Mouse (Mus musculus) heart, embryonic 10.5 days (tissue): ENCODE measurements around the gene Tmem218. TPM values are rescaled to one million over a fixed set of nuclear protein-coding genes. Genes with fewer than 3 reads are reported as not detected.

Experiments
- DNase-seq: peaks from one replicate; pipeline ENCODE4 v3.0.0-alpha.2; 2017; ENCODE audit warnings: low spot score
- H3K27ac ChIP-seq: fragments of 300-500 bp; sonication (generic); 2 replicates; pipeline ENCODE4 v1.5.1; 2016; ENCODE audit warnings: mild to moderate bottlenecking
- H3K27me3 ChIP-seq: fragments of 300-500 bp; sonication (generic); 2 replicates; pipeline ENCODE4 v1.6.1; 2016; ENCODE audit warnings: mild to moderate bottlenecking; ENCODE audit not compliant: poor library complexity, insufficient read depth, severe bottlenecking
- H3K36me3 ChIP-seq: fragments of 300-500 bp; sonication (generic); 2 replicates; pipeline ENCODE4 v1.6.1; 2016; ENCODE audit warnings: mild to moderate bottlenecking, moderate library complexity
- H3K4me1 ChIP-seq: fragments of 300-500 bp; sonication (generic); 2 replicates; pipeline ENCODE4 v1.6.1; 2016; ENCODE audit warnings: mild to moderate bottlenecking
- H3K4me3 ChIP-seq: fragments of 300-500 bp; sonication (generic); 2 replicates; pipeline ENCODE4 v1.5.1; 2016; ENCODE audit warnings: mild to moderate bottlenecking, moderate library complexity
- H3K9me3 ChIP-seq: fragments of 300-500 bp; sonication (generic); 2 replicates; pipeline ENCODE4 v1.6.1; 2016; ENCODE audit warnings: mild to moderate bottlenecking, moderate library complexity
- WGBS: fragments of 180-500 bp; shearing (Covaris S2); methylation state at CpG from one replicate; pipeline ENCODE4 v1.1.7; 2016; 5-methylcytosine and 5-hydroxymethylcytosine counted together
- polyA plus RNA-seq: library from polyadenylated mRNA; unstranded; fragments of >200 nt; fragmentation: Nextera tagmentation; extraction: Ambion mirVana; gene quantifications from 2 replicates; pipeline ENCODE4 v1.2.1, GENCODE M21; 2016

The Tmem218 gene
- polyA plus RNA-seq, 1 experiment from 2014 or later = 9.0 TPM

DNA sequence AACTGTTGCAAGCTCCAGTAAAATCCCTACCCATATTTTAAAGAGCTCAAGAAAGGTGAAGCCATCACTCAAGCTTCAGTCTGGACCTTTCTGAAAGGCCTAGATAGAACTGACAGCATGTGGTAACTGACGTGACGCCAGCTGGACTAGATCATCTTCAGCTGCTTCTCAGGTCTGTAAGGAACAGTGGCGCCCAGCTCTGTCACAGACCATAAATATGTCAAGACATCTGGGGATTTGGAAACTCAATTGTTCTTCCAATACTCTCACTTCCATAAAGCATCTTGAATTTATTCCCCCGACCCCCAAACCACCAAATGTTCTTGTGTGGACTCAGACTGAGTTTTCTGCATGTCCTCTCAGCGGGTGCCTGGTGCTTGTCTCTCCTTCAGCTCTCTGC is 7.6 kb upstream of the Tmem218 start:
- no peak overlapping the region for H3K27ac ChIP-seq
- no peaks in the 10 kb centered on the region for H3K27me3 ChIP-seq
- no peak for DNase-seq
- H3K36me3 ChIP-seq = no peaks in the 10 kb centered on the region
- H3K4me3 ChIP-seq = no peak overlapping the region
- 87% methylated on average over 5 of the region's 5 CpGs for WGBS
- no peaks in the 10 kb centered on the region for H3K9me3 ChIP-seq
- H3K4me1 ChIP-seq = no peaks in the 10 kb centered on the region

DNA sequence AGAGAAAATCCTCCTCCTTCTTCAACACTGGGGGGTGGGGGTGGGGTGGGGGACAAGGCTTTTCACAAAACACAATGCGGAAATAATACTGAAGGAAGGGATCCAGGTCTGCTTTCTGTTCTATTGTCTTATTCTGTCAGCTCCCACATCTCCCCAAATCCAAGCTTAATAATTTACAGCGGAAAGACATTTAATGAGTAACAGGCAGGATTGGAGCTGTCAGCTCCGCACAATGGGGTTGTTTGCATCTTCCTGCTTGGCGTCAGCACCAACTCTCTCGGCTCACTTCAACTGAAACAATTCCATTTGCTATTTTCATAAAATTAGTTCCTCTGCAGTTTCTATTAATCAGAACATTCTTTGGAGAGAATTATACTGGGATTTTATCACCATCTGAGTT is 4.1 kb upstream of the Tmem218 start:
- H3K36me3 ChIP-seq = no peaks in the 10 kb centered on the region
- no peaks in the 10 kb centered on the region for H3K9me3 ChIP-seq
- no peak overlapping the region for H3K4me3 ChIP-seq
- H3K27me3 ChIP-seq = no peaks in the 10 kb centered on the region
- whole genome bisulfite sequencing = 64% methylated on average over 5 of the region's 5 CpGs
- DNase-seq = no peak
- no peak overlapping the region for H3K27ac ChIP-seq
- peaks cover 6% of the 10 kb centered on the region; the same call in 1 of the 2 replicates for H3K4me1 ChIP-seq

GRCm38 (mm10) chr9:37213060-37213738 is 5.2 kb downstream of the Tmem218 start:
- DNase-seq = no peak
- Histone ChIP-seq H3K27ac (no peak overlapping the region), H3K9me3 (no peaks in the 10 kb centered on the region), H3K4me1 (no peaks in the 10 kb centered on the region), H3K27me3 (no peaks in the 10 kb centered on the region), H3K36me3 (no peaks in the 10 kb centered on the region), H3K4me3 (no peak overlapping the region)
- WGBS = 84% methylated on average over 13 of the region's 13 CpGs

DNA sequence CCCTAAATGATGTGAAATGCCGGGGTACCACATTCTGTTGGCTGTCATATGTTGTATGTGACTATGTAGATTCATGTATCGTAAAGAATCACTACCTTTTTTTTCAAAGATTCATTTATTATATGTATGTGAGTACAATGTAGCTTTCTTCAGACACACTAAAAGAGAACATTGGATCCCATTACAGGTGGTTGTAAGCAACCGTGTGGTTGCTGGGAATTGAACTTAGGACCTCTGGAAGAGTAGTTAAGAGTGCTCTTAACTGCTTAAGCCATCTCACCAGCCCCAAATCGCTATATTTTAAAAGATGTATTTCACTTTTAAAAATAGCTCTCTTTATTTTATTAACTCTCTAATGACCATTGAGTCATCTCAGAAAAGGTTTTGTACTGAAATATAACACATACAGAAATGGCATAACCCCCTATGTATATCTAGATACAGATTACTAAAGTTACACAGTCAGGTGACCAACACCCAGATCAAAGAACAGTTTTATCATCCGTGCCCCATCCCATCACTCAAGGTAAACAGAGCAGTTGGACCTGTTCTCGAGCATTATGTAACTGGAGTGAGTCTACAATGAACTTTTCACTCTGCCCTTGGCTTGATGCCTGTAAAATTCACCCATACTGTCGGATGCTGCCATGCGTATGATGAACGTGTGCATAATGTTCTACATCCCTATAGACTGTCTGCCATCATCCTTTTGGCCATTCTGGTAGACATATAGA is 6.5 kb downstream of the Tmem218 start:
- no peaks in the 10 kb centered on the region for H3K36me3 ChIP-seq
- H3K4me1 ChIP-seq = no peaks in the 10 kb centered on the region
- DNase-seq = no peak
- 84% methylated on average over 9 of the region's 9 CpGs for WGBS
- no peaks in the 10 kb centered on the region for H3K27me3 ChIP-seq
- no peak overlapping the region for H3K4me3 ChIP-seq
- H3K9me3 ChIP-seq = no peaks in the 10 kb centered on the region
- no peak overlapping the region for H3K27ac ChIP-seq

DNA sequence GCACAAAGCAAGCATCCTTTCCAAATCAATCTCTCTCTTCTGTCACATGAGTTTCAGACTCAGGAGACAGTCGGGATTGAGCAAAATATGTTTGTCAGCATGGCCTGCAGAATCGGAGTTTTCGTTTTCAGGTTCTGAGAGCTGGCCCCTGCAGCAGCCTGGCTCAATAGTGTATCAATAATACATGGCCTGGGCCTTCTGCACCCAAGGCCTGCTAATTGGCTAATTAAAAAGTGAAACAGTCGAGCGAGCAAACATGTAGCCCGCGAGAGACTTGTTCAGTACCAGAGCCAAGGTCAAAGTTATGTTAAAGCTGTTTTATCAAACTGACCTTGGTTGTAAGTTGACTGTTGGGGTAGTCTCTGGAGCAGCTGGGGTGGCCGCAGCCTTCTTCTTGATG is 12.7 kb downstream of the Tmem218 start:
- Histone ChIP-seq H3K27me3 (no peaks in the 10 kb centered on the region), H3K4me3 (no peak overlapping the region), H3K27ac (no peak overlapping the region), H3K9me3 (no peaks in the 10 kb centered on the region), H3K4me1 (peaks cover 7% of the 10 kb centered on the region; the same call in 1 of the 2 replicates), H3K36me3 (0 out of 2 replicates have a peak, but pooled peaks cover 5% of the 10 kb centered on the region)
- DNase-seq = no peak
- WGBS = 88% methylated on average over 8 of the region's 8 CpGs

GRCm38 (mm10) chr9:37225581-37225980 is 17.6 kb downstream of the Tmem218 start:
- WGBS = 77% methylated on average over 1 of the region's 1 CpGs
- Histone ChIP-seq H3K27ac (no peak overlapping the region), H3K4me3 (no peak overlapping the region), H3K4me1 (peaks cover 26% of the 10 kb centered on the region; the same call in 1 of the 2 replicates), H3K27me3 (no peaks in the 10 kb centered on the region), H3K36me3 (0 out of 2 replicates have a peak, but pooled peaks cover 5% of the 10 kb centered on the region), H3K9me3 (no peaks in the 10 kb centered on the region)
- DNase-seq = no peak

DNA sequence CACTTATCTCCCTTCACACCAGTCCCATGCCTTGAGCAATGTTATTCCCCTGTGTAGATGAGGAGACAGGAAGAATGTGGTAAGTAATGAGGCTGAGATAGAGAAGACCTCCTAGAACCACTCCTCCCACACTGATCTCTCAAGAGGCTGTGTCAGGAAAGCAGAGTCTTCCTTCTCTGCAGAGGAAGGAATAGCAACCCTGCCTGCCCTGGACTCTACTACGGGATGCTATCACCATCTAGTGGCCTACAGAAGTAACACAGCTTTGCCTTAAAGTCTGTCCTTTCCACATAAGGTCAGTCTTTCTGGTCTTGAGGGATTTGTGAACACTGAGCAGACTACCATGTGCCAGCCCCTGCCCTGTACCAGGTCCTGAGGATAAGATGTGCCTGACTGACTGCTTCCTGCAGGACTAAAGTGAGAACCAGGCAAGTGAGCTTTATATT is 21.9 kb downstream of the Tmem218 start:
- H3K27me3 ChIP-seq = no peaks in the 10 kb centered on the region; the same call in 1 of the 2 replicates
- 0% methylated on average over 1 of the region's 1 CpGs for WGBS
- no peak for DNase-seq

DNA sequence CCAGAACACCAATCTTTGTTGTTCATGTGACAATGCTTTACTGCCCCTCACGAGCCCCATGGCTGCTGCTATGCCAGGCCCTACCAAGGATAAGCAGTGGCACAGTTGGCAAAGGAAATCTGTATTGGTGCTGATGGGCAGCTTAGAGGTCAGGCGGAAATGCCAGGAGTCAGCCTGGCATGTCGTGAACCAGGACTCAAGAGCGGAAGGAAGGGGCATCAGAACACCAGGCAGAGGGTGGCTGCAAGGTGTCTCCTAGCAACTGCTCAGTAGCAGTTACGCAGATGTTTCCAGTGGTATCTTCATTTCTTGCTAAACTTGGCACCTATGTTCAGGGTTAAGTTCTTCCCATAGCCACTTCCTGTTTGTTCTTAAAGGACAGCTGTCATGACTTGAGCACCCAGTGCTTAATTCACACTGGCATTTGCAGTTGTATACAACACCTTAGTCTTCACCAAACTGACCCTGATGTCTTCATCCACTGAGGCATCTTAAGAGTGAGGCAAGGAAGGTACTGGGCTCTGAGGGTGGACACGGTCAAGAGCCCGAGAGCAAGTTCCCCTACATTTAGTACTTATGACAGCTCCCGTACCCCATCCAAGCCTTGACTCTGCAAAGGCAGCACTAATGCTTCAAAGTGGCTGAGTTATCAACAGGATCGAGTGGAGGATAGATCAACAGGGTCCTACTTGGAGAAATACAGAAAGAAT is 22.6 kb downstream of the Tmem218 start:
- Histone ChIP-seq H3K36me3 (no peaks in the 10 kb centered on the region), H3K4me1 (peaks cover 23% of the 10 kb centered on the region), H3K9me3 (no peaks in the 10 kb centered on the region), H3K27me3 (no peaks in the 10 kb centered on the region; the same call in 1 of the 2 replicates), H3K4me3 (no peak overlapping the region), H3K27ac (no peak overlapping the region)
- DNase-seq = no peak
- 85% methylated on average over 9 of the region's 9 CpGs for WGBS

More for the DNA sequence above, 21.9 kb downstream of the Tmem218 start:
- no peak overlapping the region for H3K27ac ChIP-seq
- no peak overlapping the region for H3K4me3 ChIP-seq
- no peaks in the 10 kb centered on the region for H3K36me3 ChIP-seq
- H3K4me1 ChIP-seq = peaks cover 25% of the 10 kb centered on the region
- H3K9me3 ChIP-seq = no peaks in the 10 kb centered on the region

DNA sequence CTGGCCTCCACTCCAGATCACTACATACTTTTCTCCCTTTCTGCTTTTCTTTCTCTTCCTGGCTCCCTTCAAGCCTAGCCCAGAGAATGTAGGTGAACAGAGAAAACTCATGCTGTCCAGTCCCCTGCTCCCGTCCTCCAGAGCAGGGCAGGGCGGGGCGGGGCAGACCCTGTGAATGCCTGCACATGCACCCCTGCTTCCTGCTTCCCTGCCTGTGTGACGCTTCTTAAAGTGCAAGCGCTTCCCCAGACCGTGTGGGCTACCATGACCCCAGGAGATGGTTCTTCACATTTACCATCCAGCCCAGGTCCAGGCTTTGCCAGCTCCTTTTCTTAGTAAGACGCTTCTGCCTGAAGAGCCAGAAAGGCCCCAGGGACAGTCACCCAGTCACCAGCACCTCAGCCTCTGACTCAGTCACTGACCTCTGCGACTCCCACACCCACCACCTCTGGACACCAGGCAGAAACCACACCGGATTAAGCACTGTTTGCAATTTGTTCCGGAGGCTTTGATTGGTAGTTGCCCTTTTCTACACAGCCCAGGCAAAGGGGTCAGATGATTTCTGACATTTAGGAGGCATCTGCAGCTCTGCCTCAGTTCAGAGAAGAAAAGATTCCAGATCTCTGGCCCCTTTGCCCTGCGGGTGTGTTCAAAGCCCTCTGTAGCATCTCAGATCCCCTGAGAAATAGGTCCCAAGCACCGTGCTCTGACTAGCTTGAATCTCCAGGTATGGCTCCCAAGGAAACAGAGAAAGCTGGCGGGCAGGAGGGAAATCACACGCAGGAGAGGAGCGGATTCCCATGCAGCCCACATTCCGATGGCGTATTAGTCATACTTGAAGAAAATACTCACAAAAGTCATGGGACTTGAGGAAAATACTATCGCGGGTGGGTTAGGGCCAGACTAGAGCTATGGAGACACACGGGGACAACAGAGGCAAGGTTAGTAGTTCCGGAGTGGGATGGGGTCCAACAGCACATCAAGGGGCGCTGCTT is 24.5 kb downstream of the Tmem218 start:
- no peaks in the 10 kb centered on the region; the same call in 1 of the 2 replicates for H3K27me3 ChIP-seq
- no peaks in the 10 kb centered on the region for H3K36me3 ChIP-seq
- 61% methylated on average over 22 of the region's 22 CpGs for WGBS
- DNase-seq = no peak
- H3K4me1 ChIP-seq = peaks cover 17% of the 10 kb centered on the region
- H3K27ac ChIP-seq = no peak overlapping the region
- H3K4me3 ChIP-seq = no peak overlapping the region
- no peaks in the 10 kb centered on the region for H3K9me3 ChIP-seq

DNA sequence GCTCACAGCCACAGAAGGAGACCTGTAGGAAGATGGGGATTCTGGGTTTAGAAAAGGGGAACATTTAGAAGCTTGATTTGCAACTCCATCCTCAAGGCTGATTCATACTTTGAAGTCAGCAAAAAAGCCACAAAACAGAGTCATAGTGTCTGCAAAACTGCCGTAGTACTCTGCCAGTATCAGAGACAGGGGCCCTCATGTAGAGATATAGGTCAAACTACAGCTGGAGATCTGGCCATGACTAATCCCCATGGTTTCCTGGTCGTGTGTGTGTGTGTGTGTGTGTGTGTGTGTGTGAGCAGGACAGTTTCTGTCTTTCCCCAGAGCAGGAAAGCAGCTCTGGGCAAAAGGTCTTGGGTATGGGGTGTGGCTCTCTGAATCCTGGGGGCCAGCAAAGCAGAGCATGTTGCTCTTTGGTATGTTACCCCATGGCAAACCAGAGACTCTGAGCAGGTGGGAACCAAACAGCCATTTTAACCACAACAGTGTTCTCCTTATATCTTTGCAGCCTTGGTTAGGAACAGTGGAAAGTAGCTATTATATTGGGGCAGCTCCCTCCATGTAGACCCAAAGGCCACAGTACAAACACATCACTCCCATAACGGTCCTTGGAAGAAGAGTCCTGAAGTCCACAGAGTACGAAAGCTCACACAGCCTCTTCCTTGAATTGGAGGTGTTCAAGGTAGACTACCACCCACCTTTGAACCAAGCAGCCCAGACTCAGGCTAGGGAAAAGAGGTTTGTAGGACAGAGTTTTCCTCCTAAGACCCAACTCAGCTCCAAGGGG is 28.1 kb downstream of the Tmem218 start:
- peaks cover 5% of the 10 kb centered on the region for H3K4me1 ChIP-seq
- no peaks in the 10 kb centered on the region for H3K36me3 ChIP-seq
- WGBS = 57% methylated on average over 4 of the region's 4 CpGs
- no peak overlapping the region for H3K4me3 ChIP-seq
- peaks cover 6% of the 10 kb centered on the region; the same call in 1 of the 2 replicates for H3K27me3 ChIP-seq
- H3K9me3 ChIP-seq = no peaks in the 10 kb centered on the region
- DNase-seq = no peak
- no peak overlapping the region for H3K27ac ChIP-seq

DNA sequence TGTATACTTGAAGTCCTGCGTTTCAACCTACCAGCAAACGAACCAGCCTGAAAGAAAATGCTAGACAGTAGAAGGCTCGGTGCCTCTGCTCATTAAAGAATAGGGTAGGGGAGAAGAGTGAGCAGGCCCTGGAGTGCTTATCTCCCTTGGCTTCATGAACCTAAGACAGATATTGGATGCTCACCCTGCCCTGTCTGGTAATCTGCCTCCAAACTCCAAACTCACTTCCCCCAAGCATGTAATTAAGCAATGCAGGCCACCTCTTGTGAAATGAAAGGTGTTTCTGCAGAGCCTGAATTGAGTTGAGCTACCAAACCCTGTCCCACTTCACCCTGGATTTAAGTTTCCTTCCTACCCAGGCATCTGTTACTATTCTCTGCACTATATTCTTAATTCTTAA is 34.7 kb downstream of the Tmem218 start:
- Histone ChIP-seq H3K9me3 (no peaks in the 10 kb centered on the region), H3K27ac (no peak overlapping the region), H3K4me3 (no peak overlapping the region), H3K36me3 (no peaks in the 10 kb centered on the region), H3K4me1 (0 out of 2 replicates have a peak, but pooled peaks cover 5% of the 10 kb centered on the region), H3K27me3 (peaks cover 6% of the 10 kb centered on the region; the same call in 1 of the 2 replicates)
- DNase-seq = no peak
- WGBS = 77% methylated on average over 3 of the region's 3 CpGs
